Mouse (Mus musculus) adrenal gland, postnatal 36 days (tissue): ENCODE measurements at regions not wholly inside any gene's neighbourhood (a gene's known extent, or its start where the extent isn't known, plus 50 kb on each side); places are given as distances from the start of the nearest gene placed in this dataset.

ENCODE experiments used
- DNase-seq, 2 experiments: peaks; one replicate each; pipeline ENCODE4 v3.0.0; 2021; ENCODE audit warnings: mixed read lengths in 1 of 2

GRCm38 (mm10) chr6:99819255-99819929 is 93.2 kb upstream of the Prok2 start:
- DNase-seq = peak; percentile 14 to 27

GRCm38 (mm10) chr6:99818486-99818885 is 92.3 kb upstream of the Prok2 start:
- DNase-seq = no peak

- DNase-seq = no peak
These were observed 91.1 kb upstream of the Prok2 start for GRCm38 (mm10) chr6:99817245-99817644.

- no peak for DNase-seq
These were observed 86.9 kb upstream of the Prok2 start for GRCm38 (mm10) chr6:99813102-99813501.

GRCm38 (mm10) chr6:99811842-99812241 is 85.7 kb upstream of the Prok2 start:
- no peak for DNase-seq

- DNase-seq = peak; percentile 69 to 77
These were observed 85.0 kb upstream of the Prok2 start for GRCm38 (mm10) chr6:99810974-99811798.

GRCm38 (mm10) chr6:99804905-99805245 is 78.7 kb upstream of the Prok2 start:
- DNase-seq = no peak

- peak; percentile 89 to 92 for DNase-seq
These were observed 78.1 kb upstream of the Prok2 start for GRCm38 (mm10) chr6:99803983-99804904.

GRCm38 (mm10) chr6:99800919-99801318 is 74.7 kb upstream of the Prok2 start:
- no peak for DNase-seq

- no peak for DNase-seq
These were observed 74.1 kb upstream of the Prok2 start for GRCm38 (mm10) chr6:99800324-99800723.

- DNase-seq = no peak
These were observed 70.2 kb upstream of the Prok2 start for GRCm38 (mm10) chr6:99796390-99796789.

- no peak for DNase-seq
These were observed 67.4 kb upstream of the Prok2 start for GRCm38 (mm10) chr6:99793546-99793945.

- no peak for DNase-seq
These were observed 66.2 kb upstream of the Prok2 start for GRCm38 (mm10) chr6:99792353-99792752.

- DNase-seq = no peak
These were observed 60.8 kb upstream of the Prok2 start for GRCm38 (mm10) chr6:99786977-99787376.

GRCm38 (mm10) chr6:99785212-99785611 is 59.0 kb upstream of the Prok2 start:
- no peak for DNase-seq

- no peak for DNase-seq
These were observed 58.6 kb upstream of the Prok2 start for GRCm38 (mm10) chr6:99784804-99785203.

GRCm38 (mm10) chr6:99784285-99784684 is 58.1 kb upstream of the Prok2 start:
- no peak for DNase-seq

- DNase-seq = peak; percentile 26 to 38
These were observed 56.8 kb upstream of the Prok2 start for GRCm38 (mm10) chr6:99782996-99783395.
